Mouse (Mus musculus) neural tube, embryonic 10.5 days (tissue): ENCODE results near the gene Aak1.
"Not testable (repeated sequence)": the region's sequence is repeated elsewhere in the genome, so short reads cannot be mapped to it uniquely, and the experiment has no call there.

Source experiments
- DNase-seq: peaks from one replicate; pipeline ENCODE4 v3.0.0-alpha.2; 2017; ENCODE audit warnings: low spot score; ENCODE audit errors: extremely low spot score

The Aak1 gene

DNA sequence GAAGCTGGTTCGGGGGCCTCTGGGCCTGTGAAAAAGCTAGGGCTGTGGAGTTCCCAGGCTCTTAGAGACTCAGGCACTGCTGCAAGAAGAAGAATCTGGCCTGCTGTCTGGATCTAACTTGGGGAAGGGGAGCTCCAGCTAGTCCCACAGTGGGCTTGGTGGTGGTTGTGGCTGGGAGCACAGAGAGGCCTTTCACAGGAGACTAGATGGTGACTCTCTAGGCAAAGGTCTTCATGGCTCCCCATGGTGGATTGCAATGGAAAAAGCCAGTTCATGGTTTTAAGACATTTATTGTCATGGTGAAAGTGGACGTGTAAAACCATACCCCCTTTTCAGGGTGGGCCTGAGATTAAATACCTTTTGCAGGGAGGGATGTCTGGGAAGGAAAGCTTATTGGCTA, 10.2 kb upstream of the Aak1 start:
- no peak for DNase-seq

DNA sequence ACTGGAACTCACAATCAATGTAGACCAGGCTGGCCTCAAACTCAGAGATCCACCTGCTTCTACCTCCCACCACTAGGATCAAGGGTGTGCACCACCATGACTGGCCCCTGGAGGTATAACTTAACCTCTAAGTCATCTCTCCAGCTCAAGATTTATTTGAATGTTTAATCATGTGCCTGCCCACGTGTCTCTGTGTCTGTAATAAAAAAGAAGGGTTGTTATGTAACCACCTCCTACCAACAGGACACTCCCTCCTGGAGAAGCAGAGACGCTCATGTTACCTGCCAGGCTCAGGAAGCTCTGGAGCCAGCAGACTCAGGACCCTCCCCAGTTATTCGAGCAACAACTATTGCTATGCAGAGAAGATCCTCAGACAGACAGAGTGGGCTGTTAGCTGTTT, 7.4 kb upstream of the Aak1 start:
- no peak for DNase-seq

DNA sequence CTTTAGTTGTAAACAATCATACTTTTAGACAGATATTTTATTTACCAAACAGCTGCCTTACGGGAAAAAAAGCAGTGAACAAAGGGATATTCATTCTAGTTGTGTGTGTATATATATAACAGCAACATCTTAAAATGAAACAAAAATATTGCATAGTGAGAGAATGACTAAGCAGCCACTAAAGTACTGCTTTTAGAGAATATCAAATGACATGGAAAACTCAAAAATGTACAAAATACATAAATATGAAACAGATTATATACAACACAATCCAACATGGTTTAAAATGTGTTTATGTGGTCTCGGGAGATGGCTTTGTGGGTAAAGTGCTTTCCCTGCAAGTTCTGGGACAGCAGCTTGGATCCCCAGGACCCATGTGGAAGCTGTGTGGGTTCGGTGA, 5.7 kb upstream of the Aak1 start:
- no peak for DNase-seq

DNA sequence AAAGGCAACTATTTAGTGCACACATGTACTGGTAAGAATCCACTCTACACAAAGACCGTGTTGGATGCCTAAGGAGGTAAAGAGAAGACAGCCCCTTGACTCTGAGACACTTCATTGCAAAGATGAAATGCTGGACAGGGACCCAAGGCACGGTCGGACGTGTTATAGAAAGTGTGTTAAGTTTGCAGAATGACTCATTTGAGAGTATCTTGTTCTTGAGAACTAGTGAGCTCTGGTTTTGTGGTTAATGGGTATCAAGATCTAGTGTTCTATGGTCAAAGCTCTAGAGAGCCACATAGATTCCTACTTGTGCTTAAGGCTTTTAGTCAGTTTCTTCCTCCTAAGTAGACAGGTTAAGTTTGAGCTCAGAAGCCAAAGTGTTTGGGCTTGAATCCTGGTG, 2.9 kb upstream of the Aak1 start:
- no peak for DNase-seq

- DNase-seq = no peak
Observed at GRCm38 (mm10) chr6:86847816-86848215, 1.5 kb upstream of the Aak1 start.

GRCm38 (mm10) chr6:86848580-86848914, 770 bp upstream of the Aak1 start:
- DNase-seq = no peak

- DNase-seq = no peak
Observed at GRCm38 (mm10) chr6:86849692-86850445, 552 bp downstream of the Aak1 start.

GRCm38 (mm10) chr6:86850588-86850987, 1.3 kb downstream of the Aak1 start:
- no peak for DNase-seq

- no peak for DNase-seq
Observed at GRCm38 (mm10) chr6:86851561-86851960, 2.2 kb downstream of the Aak1 start.

DNA sequence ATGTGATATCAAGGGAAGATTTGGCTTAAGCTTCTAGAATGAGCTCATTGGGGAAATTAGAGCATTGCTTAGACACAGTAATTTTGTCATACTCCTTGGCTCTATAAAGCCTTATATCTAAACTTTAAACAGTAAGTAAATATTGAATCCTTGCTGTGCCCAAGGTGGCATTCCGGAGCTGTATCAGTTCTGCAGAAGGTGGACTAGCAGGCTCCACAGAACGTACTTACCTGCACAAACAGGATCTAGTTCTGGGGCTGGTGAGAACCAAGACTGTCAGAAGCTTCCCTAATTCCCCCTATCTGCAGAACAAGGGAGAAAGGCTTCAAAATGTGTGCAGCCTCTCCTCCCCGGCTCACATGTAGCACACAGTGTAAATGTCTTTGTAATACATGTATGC, 4.6 kb downstream of the Aak1 start:
- DNase-seq = no peak

GRCm38 (mm10) chr6:86854941-86855340, 5.6 kb downstream of the Aak1 start:
- no peak for DNase-seq

DNA sequence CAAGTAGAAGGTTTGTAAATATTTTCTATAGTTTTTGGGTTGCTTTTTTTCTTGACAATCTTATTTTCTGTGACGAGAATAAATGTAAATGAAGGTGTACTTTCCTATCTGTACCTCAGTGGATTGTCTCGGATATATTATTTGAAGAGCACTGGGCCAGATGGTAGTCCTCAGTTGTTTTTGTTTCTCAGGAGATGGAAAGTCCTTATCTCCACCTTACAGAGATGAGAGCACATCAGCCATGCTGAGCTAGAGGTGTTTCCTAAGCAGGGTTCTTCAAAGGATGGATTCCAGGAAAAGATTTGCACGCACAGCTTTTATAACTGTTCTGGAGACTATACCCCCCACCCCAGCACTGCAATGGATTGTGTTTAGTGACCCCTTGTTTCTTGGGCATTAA, 9.3 kb downstream of the Aak1 start:
- no peak for DNase-seq

GRCm38 (mm10) chr6:86860732-86861463, 11.6 kb downstream of the Aak1 start:
- DNase-seq = no peak

DNA sequence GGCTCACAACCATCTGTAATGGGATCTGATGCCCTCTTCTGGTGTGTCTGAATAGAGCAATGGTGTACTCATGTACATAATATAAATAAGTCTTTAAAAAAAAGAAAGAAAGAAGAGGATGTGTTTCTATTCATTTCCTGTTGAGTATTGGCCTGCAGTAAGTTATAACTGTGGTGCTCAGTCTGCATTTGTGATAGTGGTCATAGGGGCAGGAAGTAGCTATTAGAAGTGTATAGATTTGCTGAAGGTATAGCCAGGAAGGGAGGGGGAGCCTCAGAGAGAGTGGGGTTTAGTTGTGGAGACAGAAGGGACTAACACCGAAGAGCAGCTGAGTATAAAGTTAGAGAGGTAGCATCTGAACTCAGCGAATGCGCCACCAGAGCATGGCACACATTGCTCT, 15.0 kb downstream of the Aak1 start:
- no peak for DNase-seq

- DNase-seq = no peak
Observed at GRCm38 (mm10) chr6:86870335-86870734, 21.0 kb downstream of the Aak1 start.

GRCm38 (mm10) chr6:86871783-86872182, 22.5 kb downstream of the Aak1 start:
- DNase-seq = no peak

DNA sequence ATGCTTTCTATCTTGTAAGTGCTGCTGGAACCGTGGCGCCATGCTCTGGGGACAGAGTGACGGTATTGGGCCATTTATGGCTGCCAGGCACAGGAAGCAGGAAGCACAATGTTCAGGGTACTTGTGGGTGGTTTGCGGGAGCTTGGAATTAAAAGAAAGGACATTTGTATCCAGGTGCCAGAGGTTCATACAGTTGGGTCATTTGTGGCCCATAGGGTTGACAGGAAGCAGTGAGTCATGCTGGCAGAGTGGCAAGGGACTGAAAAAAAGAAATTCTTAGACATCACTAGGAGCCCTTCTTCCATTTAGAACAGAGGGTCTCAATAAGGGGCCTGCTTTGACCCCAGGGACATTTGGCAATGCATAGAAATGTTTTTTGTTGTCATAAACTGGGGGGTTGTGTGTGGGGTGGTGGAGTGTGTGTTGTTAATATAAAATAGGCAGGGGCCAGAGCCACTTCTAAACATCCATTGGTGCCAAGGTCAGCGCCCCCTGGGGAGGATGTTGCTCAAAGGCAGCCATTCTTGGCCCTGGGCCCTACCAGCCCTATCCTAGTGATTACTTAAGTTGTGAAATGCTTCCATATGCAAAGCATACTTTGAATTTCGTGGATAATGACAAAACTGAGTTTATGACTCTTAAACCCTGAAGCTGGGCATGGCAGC, 25.5 kb downstream of the Aak1 start:
- DNase-seq = no peak

DNA sequence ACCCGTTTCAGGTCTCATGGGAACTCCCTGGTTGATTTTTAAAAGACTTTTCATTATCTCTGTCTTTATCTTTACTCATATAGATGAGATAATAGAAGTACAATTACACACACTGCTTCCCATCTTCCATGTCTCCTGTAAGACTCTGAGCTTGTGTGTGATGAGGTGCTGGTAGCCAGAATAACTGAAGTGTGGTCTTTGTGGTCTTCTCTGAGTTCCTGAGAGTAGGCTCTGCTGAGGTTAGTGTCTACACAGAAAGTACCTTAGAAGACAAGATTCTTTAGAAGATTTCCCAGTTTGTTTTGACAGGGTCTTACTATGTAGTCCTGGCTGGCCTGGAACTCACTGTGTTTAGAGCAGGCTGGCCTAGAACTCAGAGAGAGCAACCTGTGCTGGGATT, 27.1 kb downstream of the Aak1 start:
- no peak for DNase-seq

DNA sequence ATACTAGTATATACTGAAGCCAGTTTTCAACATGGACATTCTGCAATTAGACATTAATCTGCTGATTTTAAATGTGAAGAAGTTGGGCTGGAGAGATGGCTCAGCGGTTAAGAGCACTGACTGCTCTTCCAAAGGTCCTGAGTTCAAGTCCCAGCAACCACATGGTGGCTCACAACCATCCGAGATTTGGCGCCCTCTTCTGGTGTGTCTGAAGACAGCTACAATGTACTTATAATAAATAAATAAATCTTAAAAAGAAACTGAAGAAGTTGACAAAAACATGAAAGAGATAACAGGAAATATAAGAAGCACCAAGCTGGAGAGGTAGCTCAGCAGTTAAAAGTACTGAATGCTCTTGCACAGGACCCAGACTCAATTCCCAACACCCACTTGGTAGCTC, 29.3 kb downstream of the Aak1 start:
- DNase-seq = not testable (repeated sequence)

- DNase-seq = no peak
Observed at GRCm38 (mm10) chr6:86879314-86879713, 30.0 kb downstream of the Aak1 start.

GRCm38 (mm10) chr6:86884230-86884629, 34.9 kb downstream of the Aak1 start:
- no peak for DNase-seq

- DNase-seq = no peak
Observed at GRCm38 (mm10) chr6:86884746-86885145, 35.4 kb downstream of the Aak1 start.
